Mouse (Mus musculus): ENCODE data around the gene Olfr1018. TPM values are rescaled to one million over a fixed set of nuclear protein-coding genes. Genes with fewer than 3 reads are reported as not detected.

Gene Olfr1018
- not detected for total RNA-seq (2021)
- long read RNA-seq, experiment 1, result 0 reads
- long read RNA-seq, experiment 2, result 0 reads

DNA sequence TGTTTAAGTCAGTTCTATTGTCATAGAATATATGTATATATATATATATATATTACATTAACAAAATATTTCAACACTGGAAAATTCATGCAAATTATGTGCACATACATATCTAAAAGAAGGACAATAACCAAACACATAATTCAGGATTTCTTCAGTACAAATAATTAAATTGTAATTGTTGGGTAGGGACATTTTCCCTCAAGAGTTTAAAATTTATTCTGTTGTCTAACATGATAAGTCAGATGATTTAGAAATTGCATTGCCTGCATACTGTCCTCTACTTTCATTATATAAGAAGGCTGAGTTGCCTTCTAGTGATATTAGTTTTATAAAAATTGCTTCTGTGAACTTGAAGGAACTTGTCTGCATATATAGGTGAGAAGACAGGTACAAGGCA, at the start of gene Olfr1018:
Gene Olfr1018 (plus strand): TSS at position 301 of the 400 bp plus-strand sequence.
- intact Hi-C loops (cut with DNase I), result no loop called here
- no peak for DNase-seq (ENCODE audit: low spot score in 2 of 2)

DNA sequence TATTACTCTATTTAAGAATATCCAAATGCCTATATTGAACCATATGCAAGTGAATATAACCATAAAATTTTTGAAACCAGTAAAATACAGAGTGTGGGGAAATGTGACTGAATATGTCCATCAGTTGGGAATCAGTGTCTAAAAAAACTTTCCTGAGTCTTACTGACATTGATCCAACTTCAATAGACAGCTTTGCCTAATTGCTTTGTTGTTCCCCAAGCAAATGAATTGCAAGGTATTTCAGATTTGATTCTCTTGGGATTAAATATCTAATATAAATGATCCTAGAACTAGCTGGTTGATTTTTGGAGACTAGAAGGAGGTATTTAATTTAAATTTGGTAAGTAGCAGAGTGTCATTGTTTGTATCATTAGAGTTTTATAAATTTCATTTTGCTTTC, 45.9 kb upstream of the Olfr1018 start, which contains the start of gene Olfr1014:
Gene Olfr1014 (plus strand): TSS at position 301 of the 400 bp plus-strand sequence.
- DNase-seq (ENCODE audit: low spot score in 2 of 2), result no peak
- intact Hi-C loops (cut with DNase I), result no loop called here

DNA sequence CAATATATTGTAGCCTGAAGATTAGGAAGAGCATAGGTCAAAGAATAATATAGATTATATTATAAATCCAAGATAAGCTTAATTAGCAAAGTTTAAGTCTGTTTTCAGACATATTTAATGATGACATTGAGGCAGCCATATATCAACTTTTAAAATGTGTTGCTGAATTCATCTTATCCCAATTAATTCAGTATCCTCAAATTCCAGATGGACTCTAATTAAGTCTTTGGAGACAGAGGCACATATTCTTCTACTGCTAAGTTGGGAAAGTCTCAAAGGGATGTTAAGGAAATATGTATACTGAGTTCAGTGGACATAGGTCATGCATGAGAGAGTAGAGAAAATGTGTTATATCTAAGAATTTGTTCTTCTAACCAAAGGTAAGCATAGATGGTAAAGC, 36.6 kb upstream of the Olfr1018 start, which contains the start of gene Olfr1015:
Gene Olfr1015 (plus strand): TSS at position 301 of the 400 bp plus-strand sequence.
- intact Hi-C loops (cut with DNase I), result no loop called here
- DNase-seq (ENCODE audit: low spot score in 2 of 2), result no peak

DNA sequence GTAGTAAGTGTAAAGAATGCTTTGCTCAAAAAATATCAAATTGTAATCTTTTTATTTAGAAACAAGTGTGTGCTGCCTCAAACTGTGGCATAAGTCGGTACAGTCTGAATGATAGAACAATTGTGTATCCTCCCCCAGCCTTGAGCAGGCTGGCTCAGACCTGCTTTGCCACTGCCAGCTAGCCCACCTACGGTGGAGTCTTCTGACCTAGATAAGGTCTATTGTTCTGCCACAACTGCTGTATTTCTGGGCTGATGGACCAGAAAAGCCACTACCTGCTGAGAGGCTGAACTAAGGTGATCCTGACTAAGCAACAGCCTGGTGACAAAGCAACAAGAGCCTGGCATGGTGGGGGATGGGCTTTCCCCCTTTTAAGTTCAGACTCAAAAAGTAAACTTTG, 25.9 kb upstream of the Olfr1018 start:
- intact Hi-C loops (cut with DNase I), result no loop called here

DNA sequence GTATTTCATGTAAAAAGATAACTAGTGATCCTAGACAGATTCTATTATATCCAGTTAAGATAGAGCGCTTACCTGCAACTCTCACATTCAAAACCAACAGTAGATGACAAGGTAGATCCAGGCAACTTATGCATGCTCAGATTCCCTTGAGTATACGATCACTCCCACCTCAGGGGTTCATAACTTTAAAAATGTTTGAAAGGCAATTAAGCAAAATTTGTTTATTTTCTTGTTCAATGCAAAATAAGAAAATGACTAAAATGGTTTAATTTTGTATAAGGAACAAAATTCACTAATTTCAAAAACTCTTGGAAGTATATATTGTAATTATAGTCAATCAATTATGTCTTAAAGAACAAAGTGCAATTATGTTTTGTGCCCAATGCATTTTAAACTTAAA, 15.8 kb upstream of the Olfr1018 start, which contains the start of gene Olfr1016:
Gene Olfr1016 (minus strand): TSS at position 101 of the 400 bp plus-strand sequence.
- intact Hi-C loops (cut with DNase I), result no loop called here
- no peak for DNase-seq (ENCODE audit: low spot score in 2 of 2)

More for the DNA sequence above, 25.9 kb upstream of the Olfr1018 start:
- no peak for DNase-seq (ENCODE audit: low spot score in 2 of 2)

DNA sequence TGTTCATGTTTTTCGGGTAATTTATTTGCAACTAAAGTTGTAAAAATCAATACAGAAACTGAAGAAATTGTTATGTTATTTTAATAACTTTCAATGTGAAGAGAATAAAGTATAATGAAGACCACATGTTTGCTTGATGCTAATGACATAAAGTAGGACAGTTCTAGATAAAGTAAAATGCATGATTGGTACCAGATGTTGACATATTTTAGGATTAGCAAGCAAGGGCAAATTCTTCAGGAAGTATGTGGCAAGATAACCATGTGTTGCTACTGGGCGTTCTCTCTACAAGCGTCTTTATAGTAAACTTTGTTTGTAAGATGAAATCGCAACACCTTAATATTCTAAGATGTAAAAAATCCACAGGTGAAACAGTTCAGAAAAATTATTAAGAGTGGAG, 13.8 kb upstream of the Olfr1018 start:
- DNase-seq (ENCODE audit: low spot score in 2 of 2), result no peak
- intact Hi-C loops (cut with DNase I), result no loop called here

DNA sequence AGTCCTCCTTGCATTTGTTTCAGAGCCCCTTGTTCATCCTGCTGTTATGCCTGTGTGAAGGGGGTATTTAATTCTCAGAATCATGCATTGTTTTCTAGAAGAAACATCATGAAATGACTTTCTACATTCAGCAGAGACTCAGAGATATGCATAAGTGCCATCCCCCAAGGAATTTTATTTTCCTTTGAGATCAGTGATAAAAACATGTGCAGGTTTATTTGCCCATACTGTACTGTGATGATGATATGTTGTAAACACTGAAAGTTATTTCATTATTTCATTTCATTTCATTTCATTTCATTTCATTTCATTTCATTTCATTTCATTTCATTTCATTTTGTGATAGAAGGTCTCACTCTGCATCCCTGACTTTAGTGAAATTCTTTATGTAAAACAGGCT, 27.1 kb downstream of the Olfr1018 start, which contains the start of gene Olfr1019:
Gene Olfr1019 (minus strand): TSS at position 101 of the 400 bp plus-strand sequence.
- intact Hi-C loops (cut with DNase I), result no loop called here

DNA sequence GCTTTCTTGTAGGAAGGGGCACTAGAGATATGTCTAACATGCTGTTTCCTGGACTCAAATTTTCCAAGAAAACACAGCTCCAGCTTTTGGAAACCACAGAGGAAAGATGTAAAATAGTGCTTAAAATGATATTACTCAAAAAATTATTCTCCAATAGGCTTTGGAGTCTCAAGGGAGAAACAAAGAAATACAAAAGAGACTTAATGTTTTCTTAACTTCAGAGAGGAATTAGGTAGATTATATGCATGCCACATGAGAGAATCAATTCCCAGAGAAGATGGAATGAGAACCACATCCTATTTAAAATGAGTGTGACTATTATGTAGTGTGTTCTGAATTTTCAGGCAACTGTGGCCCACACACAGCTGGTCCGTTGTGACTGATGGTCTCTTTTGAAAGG, 28.5 kb downstream of the Olfr1018 start, which contains the start of gene Olfr1020:
Gene Olfr1020 (plus strand): TSS at position 301 of the 400 bp plus-strand sequence.
- intact Hi-C loops (cut with DNase I), result no loop called here
- no peak for DNase-seq (ENCODE audit: low spot score in 2 of 2)

More for the DNA sequence above, 27.1 kb downstream of the Olfr1018 start, which contains the start of gene Olfr1019:
- DNase-seq (ENCODE audit: low spot score in 2 of 2), result no peak

DNA sequence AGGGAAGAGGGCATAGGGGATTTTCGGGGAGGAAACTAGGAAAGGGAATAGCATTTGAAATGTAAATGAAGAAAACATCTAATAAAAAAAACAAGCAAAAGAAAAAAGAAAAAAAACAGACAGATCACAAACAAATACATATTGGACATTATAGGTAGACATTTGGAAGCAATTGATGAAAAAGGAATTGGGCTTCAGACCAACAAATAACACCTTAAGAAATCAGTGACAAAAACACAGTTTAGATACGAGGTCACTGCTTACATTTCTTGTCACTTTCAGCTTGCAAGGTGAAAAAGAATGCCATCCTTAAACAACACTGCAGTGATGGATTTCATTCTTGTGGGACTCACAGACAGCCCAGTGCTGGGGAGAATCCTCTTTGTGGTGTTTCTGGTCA, 50.0 kb downstream of the Olfr1018 start, which contains the start of gene Olfr1022:
Gene Olfr1022 (plus strand): TSS at position 301 of the 400 bp plus-strand sequence.
- DNase-seq (ENCODE audit: low spot score in 2 of 2), result no peak
- intact Hi-C loops (cut with DNase I), result no loop called here

Other genes starting within 250 kb of the Olfr1018 start
- gene Olfr996, start 239.3 kb upstream of the Olfr1018 start, total RNA-seq (2021), result not detected
- gene Olfr998, start 229.5 kb upstream of the Olfr1018 start, total RNA-seq (2021), result not detected
- gene Olfr1000, start 206.6 kb upstream of the Olfr1018 start, total RNA-seq (2021), result not detected
- not detected for gene Olfr1002, start 167.8 kb upstream of the Olfr1018 start, total RNA-seq (2021)
- gene Olfr154, start 154.0 kb upstream of the Olfr1018 start, total RNA-seq (2021), result not detected
- not detected for gene Olfr1006, start 139.7 kb upstream of the Olfr1018 start, total RNA-seq (2021)
- not detected for gene Olfr1008, start 129.0 kb upstream of the Olfr1018 start, total RNA-seq (2021)
- gene Olfr1009, start 103.1 kb upstream of the Olfr1018 start, total RNA-seq (2021), result not detected
- not detected for gene Olfr1012, start 55.7 kb upstream of the Olfr1018 start, total RNA-seq (2021)
- gene Olfr1013, start 51.4 kb upstream of the Olfr1018 start, total RNA-seq (2021), result not detected
- gene Olfr1014, start 45.8 kb upstream of the Olfr1018 start, total RNA-seq (2021), result not detected
- not detected for gene Olfr1015, start 36.5 kb upstream of the Olfr1018 start, total RNA-seq (2021)
- gene Olfr1016, start 15.9 kb upstream of the Olfr1018 start, total RNA-seq (2021), result not detected
- gene Olfr1019, start 27.0 kb downstream of the Olfr1018 start, total RNA-seq (2021), result not detected
- not detected for gene Olfr1020, start 28.6 kb downstream of the Olfr1018 start, total RNA-seq (2021)
- gene Olfr1022, start 50.1 kb downstream of the Olfr1018 start, total RNA-seq (2021), result not detected
- not detected for gene Olfr1023, start 67.2 kb downstream of the Olfr1018 start, total RNA-seq (2021)
- gene Olfr1024, start 86.6 kb downstream of the Olfr1018 start, total RNA-seq (2021), result not detected
- gene Olfr1025-ps1, start 96.7 kb downstream of the Olfr1018 start, total RNA-seq (2021), result not detected
- not detected for gene Olfr1026, start 103.1 kb downstream of the Olfr1018 start, total RNA-seq (2021)
- not detected for gene Olfr1028, start 132.0 kb downstream of the Olfr1018 start, total RNA-seq (2021)
- gene Olfr1029, start 155.4 kb downstream of the Olfr1018 start, total RNA-seq (2021), result not detected
- not detected for gene Olfr1030, start 160.8 kb downstream of the Olfr1018 start, total RNA-seq (2021)
- gene Olfr1031, start 171.8 kb downstream of the Olfr1018 start, total RNA-seq (2021), result not detected
- not detected for gene Olfr1032, start 187.1 kb downstream of the Olfr1018 start, total RNA-seq (2021)
- gene Olfr1033, start 202.2 kb downstream of the Olfr1018 start, total RNA-seq (2021), result not detected
- not detected for gene Olfr1034, start 227.4 kb downstream of the Olfr1018 start, total RNA-seq (2021)